In the genomic region with DNA sequence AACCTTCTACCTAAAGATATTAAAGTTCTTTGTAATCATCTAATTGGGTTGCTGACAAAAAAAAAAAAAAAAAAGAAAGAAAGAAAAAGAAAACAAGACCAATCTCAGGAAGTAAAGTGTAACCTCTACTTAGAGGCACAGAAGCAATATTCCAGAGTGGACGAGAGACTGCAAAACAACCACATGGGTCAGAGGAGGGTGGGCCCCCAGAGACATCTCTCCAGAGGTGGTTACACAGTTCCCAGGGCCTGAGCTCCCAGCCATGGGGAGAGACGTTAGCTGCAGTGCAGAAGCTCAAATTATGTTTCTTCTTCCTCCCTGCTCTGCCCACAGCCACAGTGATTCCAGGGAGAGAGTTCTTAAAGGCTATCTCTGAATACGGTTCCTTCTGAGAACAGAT, we compare ENCODE assay signal across 26 mouse cellular contexts.
DNase-seq lines count a peak whose midpoint lies in the region; ATAC-seq and TF ChIP-seq lines count a peak whose summit lies in the region.
"Had no signal": no experiment of that assay in that cellular context is flagged by ENCODE, and none has a peak within 500 bp of the region (broad histone marks: within the 10 kb centered on the region; RNA-seq: fewer than 3 reads in every experiment).

No protein-coding gene starts in this region.

- no peak overlapping the region for H3K4me2 ChIP-seq in hindbrain, postnatal 0 days (ENCODE audit: low read depth, low read length)
- no peak overlapping the region for H3K4me2 ChIP-seq in hindbrain, embryonic 12.5 days (replicated peaks)
- no peak overlapping the region for H3K4me2 ChIP-seq in midbrain, embryonic 15.5 days
- no peak overlapping the region for H3K4me2 ChIP-seq in midbrain, postnatal 0 days (ENCODE audit: low read depth, low read length, poor library complexity, severe bottlenecking)
- H3K4me2 ChIP-seq: embryonic facial prominence, embryonic 13.5 days; forebrain, embryonic 12.5 days; forebrain, embryonic 15.5 days; hindbrain, embryonic 14.5 days had no signal

- DNase-seq in frontal cortex, postnatal 14 days (ENCODE audit: low spot score in 2 of 2): no peak
- DNase-seq in heart, adult 2 months: peak; percentile 18 to 21
- DNase-seq in heart, postnatal 36 days: no peak
- no peak for DNase-seq in hindbrain, postnatal 0 days (ENCODE audit: low spot score)
- no peak for DNase-seq in midbrain, postnatal 0 days (ENCODE audit: low spot score)
- DNase-seq: adrenal gland, adult 8-10 months; adrenal gland, postnatal 25 days; cerebellum, adult 11-12 months; cerebellum, adult 8-10 months; cerebellum, postnatal 10 days; cerebellum, postnatal 36 days; embryo, embryonic 11 days; gastrocnemius, adult 2 months; gastrocnemius, postnatal 14 days had no signal

- H3K9me3 ChIP-seq in hindbrain, postnatal 0 days (ENCODE audit: low read length): no peaks in the 10 kb centered on the region
- no peaks in the 10 kb centered on the region for H3K9me3 ChIP-seq in hindbrain, embryonic 12.5 days (replicated peaks)
- H3K9me3 ChIP-seq in midbrain, embryonic 15.5 days: no peaks in the 10 kb centered on the region
- H3K9me3 ChIP-seq in midbrain, postnatal 0 days (ENCODE audit: low read length): no peaks in the 10 kb centered on the region
- H3K9me3 ChIP-seq: embryonic facial prominence, embryonic 10.5 days; embryonic facial prominence, embryonic 13.5 days; forebrain, embryonic 12.5 days; forebrain, embryonic 15.5 days; hindbrain, embryonic 10.5 days had no signal

- no peak overlapping the region for H3K27ac ChIP-seq in heart, adult 2 months
- H3K27ac ChIP-seq in hindbrain, postnatal 0 days: peak overlapping the region; percentile 20; the same call in 1 of the 2 replicates
- H3K27ac ChIP-seq in hindbrain, embryonic 12.5 days: no peak overlapping the region
- H3K27ac ChIP-seq in midbrain, embryonic 15.5 days: peak overlapping the region; percentile 20; the same call in 1 of the 2 replicates
- H3K27ac ChIP-seq in midbrain, postnatal 0 days (ENCODE audit: low read depth, low read length): no peak overlapping the region; the same call in 1 of the 2 replicates
- H3K27ac ChIP-seq: embryonic facial prominence, embryonic 10.5 days; embryonic facial prominence, embryonic 13.5 days; forebrain, embryonic 12.5 days; forebrain, embryonic 15.5 days; gastrocnemius, adult 2 months; hindbrain, embryonic 10.5 days; hindbrain, embryonic 14.5 days had no signal

- TF ChIP-seq EP300 in heart, adult 2 months (IDR thresholded peaks at IDR 0.05; ENCODE audit: insufficient read depth, low read depth, low read length): no peak

- intact Hi-C loops in heart, adult 2 months (cut with DNase I): no loop called here
- intact Hi-C loops in heart, postnatal 36 days (cut with DNase I): no loop called here

- H3K9ac ChIP-seq in heart, adult 2 months (ENCODE audit: low read depth, low read length): no peak overlapping the region
- H3K9ac ChIP-seq in hindbrain, postnatal 0 days (replicated peaks; ENCODE audit: low read length): no peak overlapping the region
- no peak overlapping the region for H3K9ac ChIP-seq in hindbrain, embryonic 12.5 days
- H3K9ac ChIP-seq in midbrain, embryonic 15.5 days: no peak overlapping the region
- H3K9ac ChIP-seq in midbrain, postnatal 0 days (replicated peaks; ENCODE audit: low read length, poor library complexity, severe bottlenecking): no peak overlapping the region
- H3K9ac ChIP-seq: embryonic facial prominence, embryonic 13.5 days; forebrain, embryonic 12.5 days; forebrain, embryonic 15.5 days; hindbrain, embryonic 14.5 days had no signal

- no peak for TF ChIP-seq POLR2A in heart, adult 2 months (IDR thresholded peaks at IDR 0.05; ENCODE audit: insufficient read depth, low read depth, low read length)

- no peak for TF ChIP-seq CTCF in heart, adult 2 months (IDR thresholded peaks at IDR 0.05)
- no peak for TF ChIP-seq CTCF in hindbrain, postnatal 0 days (IDR thresholded peaks at IDR 0.05; ENCODE audit: low read depth)
- TF ChIP-seq CTCF in midbrain, postnatal 0 days (IDR thresholded peaks at IDR 0.05): no peak

- no peaks in the 10 kb centered on the region for H3K4me1 ChIP-seq in heart, adult 2 months (ENCODE audit: control insufficient read depth, insufficient read depth, low read length)
- no peaks in the 10 kb centered on the region for H3K4me1 ChIP-seq in hindbrain, postnatal 0 days (ENCODE audit: insufficient read depth, low read length)
- peaks cover 3% of the 10 kb centered on the region; the same call in 1 of the 2 replicates for H3K4me1 ChIP-seq in hindbrain, embryonic 12.5 days
- H3K4me1 ChIP-seq in midbrain, embryonic 15.5 days: peaks cover 10% of the 10 kb centered on the region
- H3K4me1 ChIP-seq in midbrain, postnatal 0 days (ENCODE audit: insufficient read depth, low read length): peaks cover 6% of the 10 kb centered on the region; the same call in 1 of the 2 replicates
- H3K4me1 ChIP-seq: embryonic facial prominence, embryonic 10.5 days; embryonic facial prominence, embryonic 13.5 days; hindbrain, embryonic 10.5 days had no signal

- peak; percentile 74; the same call in 1 of the 2 replicates for ATAC-seq in frontal cortex, adult (ENCODE audit: low TSS enrichment)
- no peak for ATAC-seq in hindbrain, postnatal 0 days
- no peak for ATAC-seq in hindbrain, embryonic 12.5 days (ENCODE audit: low FRiP score)
- ATAC-seq in midbrain, embryonic 15.5 days (replicated peaks): no peak
- no peak for ATAC-seq in midbrain, postnatal 0 days (ENCODE audit: low FRiP score)
- ATAC-seq: activated CD4-positive, CD25-positive, alpha-beta regulatory T cell, adult 4 months; intestine, postnatal 0 days had no signal

- H3K27me3 ChIP-seq in heart, adult 2 months (ENCODE audit: control insufficient read depth, insufficient read depth, low read length): no peaks in the 10 kb centered on the region
- no peaks in the 10 kb centered on the region for H3K27me3 ChIP-seq in hindbrain, postnatal 0 days (ENCODE audit: insufficient read depth, low read length)
- no peaks in the 10 kb centered on the region for H3K27me3 ChIP-seq in hindbrain, embryonic 12.5 days
- H3K27me3 ChIP-seq in midbrain, embryonic 15.5 days (replicated peaks): no peaks in the 10 kb centered on the region
- no peaks in the 10 kb centered on the region for H3K27me3 ChIP-seq in midbrain, postnatal 0 days (ENCODE audit: insufficient read depth, low read length)
- H3K27me3 ChIP-seq: embryonic facial prominence, embryonic 13.5 days; forebrain, embryonic 12.5 days; forebrain, embryonic 15.5 days had no signal

- no peak overlapping the region for H3K4me3 ChIP-seq in heart, adult 2 months
- H3K4me3 ChIP-seq in hindbrain, postnatal 0 days (ENCODE audit: low read length): no peak overlapping the region
- H3K4me3 ChIP-seq in hindbrain, embryonic 12.5 days: no peak overlapping the region
- no peak overlapping the region for H3K4me3 ChIP-seq in midbrain, embryonic 15.5 days
- no peak overlapping the region for H3K4me3 ChIP-seq in midbrain, postnatal 0 days (ENCODE audit: low read depth, low read length)
- H3K4me3 ChIP-seq: embryonic facial prominence, embryonic 10.5 days; embryonic facial prominence, embryonic 13.5 days; erythroblast, embryonic 14.5 days; forebrain, embryonic 12.5 days; forebrain, embryonic 15.5 days; gastrocnemius, adult 2 months; hindbrain, embryonic 10.5 days had no signal

- no peaks in the 10 kb centered on the region for H3K36me3 ChIP-seq in heart, adult 2 months (ENCODE audit: control insufficient read depth, insufficient read depth, low read length)
- H3K36me3 ChIP-seq in hindbrain, postnatal 0 days (ENCODE audit: insufficient read depth, low read length): no peaks in the 10 kb centered on the region
- no peaks in the 10 kb centered on the region for H3K36me3 ChIP-seq in hindbrain, embryonic 12.5 days
- H3K36me3 ChIP-seq in midbrain, embryonic 15.5 days (replicated peaks): no peaks in the 10 kb centered on the region
- H3K36me3 ChIP-seq in midbrain, postnatal 0 days (ENCODE audit: insufficient read depth, low read length): no peaks in the 10 kb centered on the region
- H3K36me3 ChIP-seq: embryonic facial prominence, embryonic 10.5 days; embryonic facial prominence, embryonic 13.5 days; forebrain, embryonic 12.5 days; forebrain, embryonic 15.5 days; hindbrain, embryonic 10.5 days had no signal

- no peaks in the 10 kb centered on the region for H3K79me2 ChIP-seq in heart, adult 2 months (replicated peaks; ENCODE audit: control insufficient read depth, insufficient read depth, low read length)

- 21% methylated on average over 3 of the region's 3 CpGs for WGBS in heart, adult 2 months
- WGBS in hindbrain, postnatal 0 days: 53% methylated on average over 3 of the region's 3 CpGs
- WGBS in hindbrain, embryonic 12.5 days: 64% methylated on average over 3 of the region's 3 CpGs
- 43% methylated on average over 3 of the region's 3 CpGs for WGBS in midbrain, embryonic 15.5 days
- WGBS in midbrain, postnatal 0 days: 34% methylated on average over 3 of the region's 3 CpGs

Comparison
In these comparisons a context has a peak if more than half of its experiments do, and no peak if none do; other contexts are left out.
1. DNase-seq: peak in heart, adult 2 months (2 of 2); none in frontal cortex, postnatal 14 days (0 of 2), heart, postnatal 36 days (0 of 2), hindbrain, postnatal 0 days (single experiment) and midbrain, postnatal 0 days (single experiment).
2. H3K27ac ChIP-seq: peak in hindbrain, postnatal 0 days (single experiment) and midbrain, embryonic 15.5 days (single experiment); none in heart, adult 2 months (single experiment), hindbrain, embryonic 12.5 days (single experiment) and midbrain, postnatal 0 days (single experiment).